Mouse (Mus musculus) bone marrow, adult 2 months (tissue): Measurements from ENCODE around the gene Irgc1. TPM values are rescaled to one million over a fixed set of nuclear protein-coding genes. Genes with fewer than 3 reads are reported as not detected.
A peak's percentile ranks its signal among the peaks of the same experiment; 100 is the strongest.
"Not testable (repeated sequence)": the region's sequence is repeated elsewhere in the genome, so short reads cannot be mapped to it uniquely, and the experiment has no call there.

ENCODE experiments used
- H3K27ac ChIP-seq: fragments of 200-500 bp; 2 replicates; pipeline ENCODE4 v1.5.1; 2012; ENCODE audit warnings: low read depth, mild to moderate bottlenecking, control low read depth, inconsistent platforms, low read length; ENCODE audit not compliant: control insufficient read depth, poor library complexity, insufficient read depth
- H3K4me1 ChIP-seq: fragments of 200-500 bp; 2 replicates; pipeline ENCODE4 v1.6.1; 2011; ENCODE audit warnings: low read length; ENCODE audit not compliant: control insufficient read depth, insufficient read depth
- H3K4me3 ChIP-seq: fragments of 200-500 bp; replicated peaks from 2 replicates; pipeline ENCODE3; 2011; ENCODE audit warnings: mild to moderate bottlenecking, low read depth, low read length, control low read depth; ENCODE audit not compliant: control insufficient read depth
- CTCF ChIP-seq: fragments of 200-500 bp; IDR thresholded peaks from 2 replicates; pipeline ENCODE4 v1.5.1; 2011; ENCODE audit warnings: low read length, control low read depth; ENCODE audit not compliant: control insufficient read depth, insufficient read depth
- POLR2A ChIP-seq: fragments of 200-500 bp; IDR thresholded peaks from 2 replicates; pipeline ENCODE4 v1.6.1; 2011; ENCODE audit warnings: low read depth, mild to moderate bottlenecking, control low read depth, low read length, borderline replicate concordance; ENCODE audit not compliant: control insufficient read depth
- WGBS: fragments of 180-500 bp; shearing (Covaris S2); methylation state at CpG from one replicate; pipeline ENCODE4 v1.1.7; 2018; 5-methylcytosine and 5-hydroxymethylcytosine counted together
- polyA plus RNA-seq: library from polyadenylated mRNA; stranded (reverse); fragments of >200 nt; gene quantifications from 2 replicates; pipeline ENCODE4 v1.2.4, GENCODE M21; 2011; ENCODE audit warnings: low replicate concordance; ENCODE audit not compliant: missing spikeins, insufficient read depth, insufficient read length

The Irgc1 gene
- polyA plus RNA-seq, 1 experiment, result not detected

- no peak overlapping the region for H3K27ac ChIP-seq
- no peaks in the 10 kb centered on the region; the same call in 1 of the 2 replicates for H3K4me1 ChIP-seq
- TF ChIP-seq POLR2A (no peak), CTCF (no peak)
- H3K4me3 ChIP-seq, result no peak overlapping the region
- 92% methylated on average over 9 of the region's 9 CpGs for WGBS
Measured at GRCm38 (mm10) chr7:24408186-24408585, 43.9 kb downstream of the Irgc1 start.

GRCm38 (mm10) chr7:24406528-24407344 lies 45.4 kb downstream of the Irgc1 start:
- no peak overlapping the region for H3K4me3 ChIP-seq
- TF ChIP-seq POLR2A, result no peak
- TF ChIP-seq CTCF, result peak; percentile 74
- WGBS, result 39% methylated on average over 5 of the region's 5 CpGs
- no peak overlapping the region for H3K27ac ChIP-seq
- no peaks in the 10 kb centered on the region; the same call in 1 of the 2 replicates for H3K4me1 ChIP-seq

- 90% methylated on average over 13 of the region's 13 CpGs for WGBS
- Histone ChIP-seq H3K27ac (no peak overlapping the region), H3K4me1 (peaks cover 3% of the 10 kb centered on the region; the same call in 1 of the 2 replicates), H3K4me3 (no peak overlapping the region)
- TF ChIP-seq POLR2A (no peak), CTCF (no peak)
Measured at GRCm38 (mm10) chr7:24405649-24406048, 46.4 kb downstream of the Irgc1 start.

GRCm38 (mm10) chr7:24402851-24403250 lies 49.2 kb downstream of the Irgc1 start:
- peaks cover 5% of the 10 kb centered on the region; the same call in 1 of the 2 replicates for H3K4me1 ChIP-seq
- H3K4me3 ChIP-seq, result peak overlapping the region; percentile 14
- 88% methylated on average over 9 of the region's 9 CpGs for WGBS
- TF ChIP-seq CTCF (peak; percentile 55), POLR2A (no peak)
- peak overlapping the region; percentile 76 for H3K27ac ChIP-seq

GRCm38 (mm10) chr7:24400489-24400888 lies 51.6 kb downstream of the Irgc1 start:
- H3K27ac ChIP-seq, H3K4me1 ChIP-seq: not testable (repeated sequence)
- H3K4me3 ChIP-seq, result peak overlapping the region; percentile 47
- 70% methylated on average over 4 of the region's 4 CpGs for WGBS

- peaks cover 11% of the 10 kb centered on the region for H3K4me1 ChIP-seq
- peak overlapping the region; percentile 14; the same call in 1 of the 2 replicates for H3K27ac ChIP-seq
- peak overlapping the region; percentile 80 for H3K4me3 ChIP-seq
- WGBS, result under 1% methylated on average over 3 of the region's 3 CpGs
- no peak for TF ChIP-seq POLR2A
- no peak for TF ChIP-seq CTCF
Measured at GRCm38 (mm10) chr7:24400082-24400452, 52.0 kb downstream of the Irgc1 start.

GRCm38 (mm10) chr7:24399256-24400081 lies 52.6 kb downstream of the Irgc1 start, which contains the start of gene Smg9:
TSS of gene Smg9 (plus strand) at chr7:24399619.
- WGBS, result 2% methylated on average over 66 of the region's 66 CpGs
- TF ChIP-seq POLR2A (peak; percentile 71), CTCF (0 out of 2 replicates have a peak, but pooled peaks have one; percentile 4)
- peaks cover 12% of the 10 kb centered on the region for H3K4me1 ChIP-seq

GRCm38 (mm10) chr7:24398364-24398913 lies 53.7 kb downstream of the Irgc1 start:
- peaks cover 14% of the 10 kb centered on the region for H3K4me1 ChIP-seq

More at GRCm38 (mm10) chr7:24399256-24400081, 52.6 kb downstream of the Irgc1 start, which contains the start of gene Smg9:
- peak within 1 kb of the TSS; percentile 98 for H3K27ac ChIP-seq
- H3K4me3 ChIP-seq, result peak within 1 kb of the TSS; percentile 80

More at GRCm38 (mm10) chr7:24398364-24398913, 53.7 kb downstream of the Irgc1 start:
- WGBS, result 88% methylated on average over 8 of the region's 8 CpGs
- Histone ChIP-seq H3K27ac (peak overlapping the region; percentile 17; the same call in 1 of the 2 replicates), H3K4me3 (peak overlapping the region; percentile 61)
- TF ChIP-seq POLR2A (no peak), CTCF (no peak)
